Comparison of ENCODE assay signal across 29 mouse cellular contexts in the genomic region with DNA sequence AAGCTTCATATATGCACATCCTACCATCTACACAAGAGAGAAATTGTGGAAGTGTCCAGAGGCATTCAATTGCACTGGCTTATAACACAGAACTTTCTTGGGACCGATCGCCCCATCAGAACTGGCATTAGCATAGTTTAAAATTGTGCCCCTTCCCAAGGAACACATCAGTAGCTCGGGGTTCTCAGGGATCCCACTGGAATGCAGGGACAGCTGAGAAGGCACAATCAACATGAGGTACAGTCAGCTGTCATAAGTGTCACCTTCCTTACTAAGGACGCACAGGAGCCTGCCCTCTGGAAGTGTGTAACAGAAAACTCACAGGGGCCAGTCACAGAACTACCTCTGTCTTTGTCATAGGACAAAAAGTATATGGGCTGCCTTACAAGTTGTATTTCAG. TPM values are rescaled to one million over a fixed set of nuclear protein-coding genes. Genes with fewer than 3 reads are reported as not detected.
DNase-seq lines count a peak whose midpoint lies in the region; ATAC-seq and TF ChIP-seq lines count a peak whose summit lies in the region.
"Had no signal": no experiment of that assay in that cellular context is flagged by ENCODE, and none has a peak within 500 bp of the region (broad histone marks: within the 10 kb centered on the region; RNA-seq: fewer than 3 reads in every experiment).

No protein-coding gene starts in this region.

- H3K4me2 ChIP-seq in heart, embryonic 11.5 days: no peak overlapping the region
- no peak overlapping the region for H3K4me2 ChIP-seq in heart, embryonic 14.5 days (ENCODE audit: low read length)
- no peak overlapping the region for H3K4me2 ChIP-seq in heart, postnatal 0 days (ENCODE audit: low read depth, low read length)
- H3K4me2 ChIP-seq: forebrain, embryonic 13.5 days; hindbrain, embryonic 13.5 days; intestine, embryonic 15.5 days had no signal

- WGBS in heart, embryonic 11.5 days (ENCODE audit: insufficient replicate concordance): 70% methylated on average over 4 of the region's 4 CpGs
- WGBS in heart, embryonic 14.5 days: 62% methylated on average over 4 of the region's 4 CpGs
- WGBS in heart, postnatal 0 days: 63% methylated on average over 4 of the region's 4 CpGs

- peak overlapping the region; percentile 18 for H3K27ac ChIP-seq in heart, embryonic 11.5 days (ENCODE audit: low read depth, low read length)
- H3K27ac ChIP-seq in heart, embryonic 14.5 days (replicated peaks in 1 of 2; ENCODE audit: control insufficient read depth in 1 of 2, insufficient read depth in 1 of 2, low read depth in 2 of 2, low read length in 2 of 2): peak overlapping the region; percentile 36 to 84
- H3K27ac ChIP-seq in heart, postnatal 0 days (ENCODE audit: low read depth): peak overlapping the region; percentile 71
- H3K27ac ChIP-seq: forebrain, embryonic 10.5 days; forebrain, embryonic 13.5 days; hindbrain, embryonic 10.5 days; hindbrain, embryonic 13.5 days; intestine, embryonic 15.5 days had no signal

- intact Hi-C loops in heart, postnatal 14 days (cut with DNase I): no loop called here

- no peaks in the 10 kb centered on the region for H3K36me3 ChIP-seq in heart, embryonic 11.5 days (ENCODE audit: control insufficient read depth, insufficient read depth, low read length)
- no peaks in the 10 kb centered on the region for H3K36me3 ChIP-seq in heart, embryonic 14.5 days (ENCODE audit: control insufficient read depth, insufficient read depth, low read length)
- no peaks in the 10 kb centered on the region for H3K36me3 ChIP-seq in heart, postnatal 0 days (replicated peaks; ENCODE audit: control insufficient read depth, insufficient read depth, low read length)
- H3K36me3 ChIP-seq: forebrain, embryonic 10.5 days; hindbrain, embryonic 10.5 days; hindbrain, embryonic 13.5 days; intestine, embryonic 15.5 days had no signal

- TF ChIP-seq EP300 in heart, postnatal 0 days (IDR thresholded peaks at IDR 0.05; ENCODE audit: low read depth): no peak

- H3K9ac ChIP-seq in heart, embryonic 11.5 days (ENCODE audit: low read depth, low read length): no peak overlapping the region
- no peak overlapping the region for H3K9ac ChIP-seq in heart, embryonic 14.5 days (ENCODE audit: low read length)
- H3K9ac ChIP-seq in heart, postnatal 0 days (replicated peaks; ENCODE audit: low read depth, low read length): no peak overlapping the region
- H3K9ac ChIP-seq: forebrain, embryonic 13.5 days; hindbrain, embryonic 13.5 days; intestine, embryonic 15.5 days had no signal

- H3K4me3 ChIP-seq in heart, embryonic 11.5 days (ENCODE audit: low read depth, low read length): no peak overlapping the region
- no peak overlapping the region for H3K4me3 ChIP-seq in heart, embryonic 14.5 days (ENCODE audit: control insufficient read depth in 1 of 2, insufficient read depth in 1 of 2, low read depth in 1 of 2, low read length in 2 of 2)
- H3K4me3 ChIP-seq in heart, postnatal 0 days (ENCODE audit: low read depth, low read length): no peak overlapping the region
- H3K4me3 ChIP-seq: forebrain, embryonic 10.5 days; forebrain, embryonic 13.5 days; hindbrain, embryonic 10.5 days; hindbrain, embryonic 13.5 days; intestine, embryonic 15.5 days had no signal

- no peak for ATAC-seq in heart, embryonic 11.5 days (replicated peaks; ENCODE audit: insufficient number of reproducible peaks, low FRiP score, low TSS enrichment)
- no peak for ATAC-seq in heart, embryonic 14.5 days (ENCODE audit: insufficient number of reproducible peaks, insufficient read depth, low FRiP score, low read depth)
- no peak for ATAC-seq in heart, postnatal 0 days (ENCODE audit: insufficient read depth, low read depth)
- ATAC-seq: activated CD4-positive, CD25-positive, alpha-beta regulatory T cell, adult 4 months; forebrain, embryonic 13.5 days; forebrain, embryonic 16.5 days; hindbrain, embryonic 16.5 days; intestine, embryonic 15.5 days had no signal

- no peaks in the 10 kb centered on the region for H3K27me3 ChIP-seq in heart, embryonic 11.5 days (ENCODE audit: control insufficient read depth, insufficient read depth, low read length)
- H3K27me3 ChIP-seq in heart, embryonic 14.5 days (ENCODE audit: control insufficient read depth, insufficient read depth, low read length): no peaks in the 10 kb centered on the region
- H3K27me3 ChIP-seq in heart, postnatal 0 days (ENCODE audit: control insufficient read depth, insufficient read depth, low read length): no peaks in the 10 kb centered on the region
- H3K27me3 ChIP-seq: forebrain, embryonic 13.5 days; hindbrain, embryonic 13.5 days; intestine, embryonic 15.5 days had no signal

- no peaks in the 10 kb centered on the region for H3K9me3 ChIP-seq in heart, embryonic 11.5 days (replicated peaks; ENCODE audit: control insufficient read depth, low read length)
- H3K9me3 ChIP-seq in heart, embryonic 14.5 days (ENCODE audit: control insufficient read depth, low read length): no peaks in the 10 kb centered on the region
- no peaks in the 10 kb centered on the region for H3K9me3 ChIP-seq in heart, postnatal 0 days (replicated peaks; ENCODE audit: control insufficient read depth, low read length)
- H3K9me3 ChIP-seq: forebrain, embryonic 10.5 days; forebrain, embryonic 13.5 days; hindbrain, embryonic 10.5 days; hindbrain, embryonic 13.5 days; intestine, embryonic 15.5 days had no signal

- peak; percentile 75 for DNase-seq in heart, adult 11 months
- no peak for DNase-seq in heart, adult 8-10 months (ENCODE audit: low spot score)
- DNase-seq in heart, postnatal 14 days: no peak
- no peak for DNase-seq in heart, adult 9 months (ENCODE audit: low spot score in 2 of 2)
- DNase-seq in heart, postnatal 0 days (ENCODE audit: low spot score): no peak
- no peak for DNase-seq in ovary, postnatal 36 days (ENCODE audit: low spot score)
- DNase-seq: adrenal gland, adult 8-10 months; adrenal gland, postnatal 25 days; cerebellum, adult 11-12 months; cerebellum, adult 8-10 months; cerebellum, postnatal 14 days; gastrocnemius, postnatal 10 days; gastrocnemius, postnatal 36 days; kidney, adult 11 months; kidney, adult 8-10 months had no signal

- no peak for TF ChIP-seq CTCF in heart, postnatal 0 days (IDR thresholded peaks at IDR 0.05; ENCODE audit: low read depth)

- no peaks in the 10 kb centered on the region for H3K4me1 ChIP-seq in heart, embryonic 11.5 days (ENCODE audit: control insufficient read depth, insufficient read depth, low read length)
- peaks cover 2 to 16% of the 10 kb centered on the region in 2 experiments; a peak in 3 of 4 replicates for H3K4me1 ChIP-seq in heart, embryonic 14.5 days (ENCODE audit: control insufficient read depth in 2 of 2, insufficient read depth in 2 of 2, low read length in 2 of 2)
- peaks cover 17% of the 10 kb centered on the region; the same call in 1 of the 2 replicates for H3K4me1 ChIP-seq in heart, postnatal 0 days (ENCODE audit: control insufficient read depth, insufficient read depth)
- H3K4me1 ChIP-seq: forebrain, embryonic 10.5 days; forebrain, embryonic 13.5 days; hindbrain, embryonic 10.5 days; hindbrain, embryonic 13.5 days; intestine, embryonic 15.5 days had no signal

RNA-seq across cellular contexts. Expression of a gene that starts 19.7 kb away (rescaled TPM):
- total RNA-seq in heart, adult 8-10 months (2022): not detected
- polyA plus RNA-seq in heart, embryonic 11.5 days (2014; fragmentation: Nextera tagmentation; extraction: Ambion mirVana): not detected in 2 replicates
- not detected for total RNA-seq in heart, postnatal 14 days (2021)
- not detected in 2 replicates for polyA plus RNA-seq in heart, embryonic 14.5 days (2014; fragmentation: Nextera tagmentation; extraction: Ambion mirVana)
- total RNA-seq in heart, postnatal 0 days (2014; rRNA removed; ENCODE audit: low replicate concordance): 0.46 TPM in 1 of 2 replicates, not detected in the other
- polyA plus RNA-seq in heart, postnatal 0 days (2015; fragmentation: Nextera tagmentation; extraction: Ambion mirVana): not detected in 2 replicates
- total RNA-seq: adrenal gland, adult 8-10 months; adrenal gland, postnatal 25 days; gastrocnemius, adult 18-20 months; gastrocnemius, postnatal 10 days; gastrocnemius, postnatal 36 days; granulocyte monocyte progenitor cell, adult 5-6 weeks had no signal
- polyA plus RNA-seq: activated CD4-positive, CD25-positive, alpha-beta regulatory T cell, adult 4 months; embryonic facial prominence, embryonic 11.5 days; embryonic facial prominence, embryonic 14.5 days; forebrain, embryonic 10.5 days; forebrain, embryonic 16.5 days; hindbrain, embryonic 10.5 days; hindbrain, embryonic 13.5 days; hindbrain, embryonic 16.5 days; intestine, embryonic 15.5 days had no signal

Comparison
In these comparisons a context has a peak if more than half of its experiments do, and no peak if none do; other contexts are left out.
1. H3K27ac ChIP-seq: peak in every context shown above with its lines; median percentile 71 in heart, postnatal 0 days; 60 in heart, embryonic 14.5 days; 18 in heart, embryonic 11.5 days.